Mouse (Mus musculus): ENCODE measurements at regions not wholly inside any gene's neighbourhood (a gene's known extent, or its start where the extent isn't known, plus 50 kb on each side); places are given as distances from the start of the nearest gene placed in this dataset.
A peak's percentile ranks its signal among the peaks of the same experiment; 100 is the strongest.

- no peak for DNase-seq
Observed at GRCm38 (mm10) chr10:122386748-122387147, 61.6 kb upstream of the Avpr1a start.

- DNase-seq, result no peak
Observed at GRCm38 (mm10) chr10:122379661-122380344, 68.5 kb upstream of the Avpr1a start.

- DNase-seq, result no peak
Observed at GRCm38 (mm10) chr10:122343291-122343690, 105.0 kb upstream of the Avpr1a start.

- DNase-seq, result no peak
Observed at GRCm38 (mm10) chr10:122342356-122342755, 105.9 kb upstream of the Avpr1a start.

GRCm38 (mm10) chr10:122326851-122327250 lies 121.4 kb upstream of the Avpr1a start:
- DNase-seq, result no peak

- peak in 1 of 2 experiments; percentile 5 for DNase-seq
Observed at GRCm38 (mm10) chr10:122318886-122319285, 129.4 kb upstream of the Avpr1a start.

GRCm38 (mm10) chr10:122310646-122311193 lies 137.6 kb upstream of the Avpr1a start:
- no peak for DNase-seq

GRCm38 (mm10) chr10:122308691-122309090 lies 139.6 kb upstream of the Avpr1a start:
- DNase-seq, result no peak

- no peak for DNase-seq
Observed at GRCm38 (mm10) chr10:122302259-122302658, 146.0 kb upstream of the Avpr1a start.

GRCm38 (mm10) chr10:122295921-122296425 lies 152.3 kb upstream of the Avpr1a start:
- no peak for DNase-seq

GRCm38 (mm10) chr10:122291611-122292010 lies 156.7 kb upstream of the Avpr1a start:
- no peak for DNase-seq

GRCm38 (mm10) chr10:122291091-122291490 lies 157.2 kb upstream of the Avpr1a start:
- DNase-seq, result no peak

GRCm38 (mm10) chr10:122274885-122275284 lies 173.4 kb upstream of the Avpr1a start:
- no peak for DNase-seq

- DNase-seq, result no peak
Observed at GRCm38 (mm10) chr10:122274181-122274580, 174.1 kb upstream of the Avpr1a start.

- no peak for DNase-seq
Observed at GRCm38 (mm10) chr10:122264070-122264469, 166.9 kb upstream of the Rxylt1 start.

GRCm38 (mm10) chr10:122259354-122259753 lies 162.2 kb upstream of the Rxylt1 start:
- no peak for DNase-seq

- no peak for DNase-seq
Observed at GRCm38 (mm10) chr10:122258711-122259110, 161.5 kb upstream of the Rxylt1 start.

GRCm38 (mm10) chr10:122231818-122232217 lies 134.6 kb upstream of the Rxylt1 start:
- no peak for DNase-seq

GRCm38 (mm10) chr10:122230746-122231145 lies 133.6 kb upstream of the Rxylt1 start:
- no peak for DNase-seq

GRCm38 (mm10) chr10:122225679-122226078 lies 128.5 kb upstream of the Rxylt1 start:
- DNase-seq, result no peak

GRCm38 (mm10) chr10:122223076-122223475 lies 125.9 kb upstream of the Rxylt1 start:
- no peak for DNase-seq

GRCm38 (mm10) chr10:122217594-122217993 lies 120.4 kb upstream of the Rxylt1 start:
- no peak for DNase-seq

GRCm38 (mm10) chr10:122199791-122200190 lies 102.6 kb upstream of the Rxylt1 start:
- no peak for DNase-seq

- no peak for DNase-seq
Observed at GRCm38 (mm10) chr10:122197703-122198102, 100.5 kb upstream of the Rxylt1 start.

- no peak for DNase-seq
Observed at GRCm38 (mm10) chr10:122194139-122194538, 97.0 kb upstream of the Rxylt1 start.

All from cerebellum, postnatal 36 days (tissue).